Mouse (Mus musculus) urinary bladder, adult 18-20 months (tissue): ENCODE measurements around the gene Paf1.
"Not testable (repeated sequence)": the region's sequence is repeated elsewhere in the genome, so short reads cannot be mapped to it uniquely, and the experiment has no call there.

Experiments used
- DNase-seq, 2 experiments: peaks; one replicate each; pipeline ENCODE4 v3.0.0; 2022; ENCODE audit warnings: low spot score in 2 of 2, mixed read lengths in 2 of 2

The Paf1 gene

DNA sequence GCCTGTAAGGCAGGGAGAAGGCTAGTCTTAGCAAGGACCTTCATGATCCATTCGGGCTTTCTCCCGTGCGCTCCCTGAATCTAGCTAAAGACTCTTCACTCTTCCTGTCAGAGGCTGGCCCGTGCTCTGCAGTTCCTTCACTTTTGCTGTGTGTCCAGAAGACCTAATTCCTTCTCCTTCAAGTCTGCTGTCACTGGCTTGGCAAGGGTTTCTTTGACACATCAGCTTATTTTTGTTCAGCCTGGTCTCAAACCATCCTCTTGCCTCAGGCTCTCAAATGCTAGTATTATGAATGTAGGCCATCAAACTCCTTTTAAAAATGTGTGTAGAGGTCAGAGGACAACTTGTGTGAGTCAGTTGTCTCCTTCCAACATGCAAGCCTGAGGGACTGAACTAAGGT lies 9.1 kb upstream of the Paf1 start:
- DNase-seq = no peak

DNA sequence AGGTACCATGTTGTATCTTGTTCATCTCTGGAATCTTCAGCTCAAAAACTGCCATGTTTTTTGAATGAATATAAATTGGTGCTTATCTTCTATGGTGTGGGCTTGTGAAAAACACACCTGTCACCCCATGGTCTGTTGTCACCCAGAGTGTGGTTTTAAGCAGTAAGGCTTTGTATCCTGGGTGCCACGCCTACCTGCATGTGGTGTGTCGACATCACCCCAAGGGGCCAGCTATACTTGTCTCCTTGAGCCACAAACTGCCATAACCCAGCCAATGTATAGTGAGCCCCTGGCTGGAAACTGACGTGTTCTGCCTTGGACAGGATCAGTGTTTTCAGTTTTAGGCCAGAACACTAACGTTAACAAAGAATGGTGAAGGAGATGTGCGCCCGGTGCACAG lies 8.6 kb upstream of the Paf1 start:
- DNase-seq = no peak

DNA sequence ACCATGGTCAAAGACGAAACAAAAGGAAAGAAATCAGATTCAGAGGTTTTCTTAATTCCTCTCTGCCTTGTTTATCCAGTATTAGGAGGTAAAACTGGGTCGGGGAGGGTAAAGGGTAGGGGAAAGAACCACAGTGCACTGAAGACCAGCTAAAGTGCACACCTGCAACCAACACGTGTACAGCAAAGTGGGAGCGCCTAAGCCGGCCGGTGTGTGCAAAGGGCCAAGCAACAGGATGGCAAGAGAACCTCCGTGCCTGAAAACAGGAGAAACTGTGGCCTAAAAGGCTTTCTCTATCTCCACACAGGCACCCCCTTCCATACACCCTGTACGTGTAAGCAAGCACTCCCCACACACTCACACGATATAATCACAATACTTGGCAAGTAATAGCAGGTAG lies 7.6 kb upstream of the Paf1 start:
- DNase-seq = no peak

GRCm38 (mm10) chr7:28386007-28386406 lies 6.7 kb upstream of the Paf1 start:
- DNase-seq = no peak

GRCm38 (mm10) chr7:28386462-28386861 lies 6.3 kb upstream of the Paf1 start:
- peak; percentile 68 to 69 for DNase-seq

GRCm38 (mm10) chr7:28386877-28387276 lies 5.9 kb upstream of the Paf1 start:
- DNase-seq = not testable (repeated sequence)

- DNase-seq = not testable (repeated sequence)
Observed at GRCm38 (mm10) chr7:28387384-28387783, 5.4 kb upstream of the Paf1 start.

- no peak for DNase-seq
Observed at GRCm38 (mm10) chr7:28390331-28390730, 2.4 kb upstream of the Paf1 start.

GRCm38 (mm10) chr7:28393272-28393951 lies 661 bp downstream of the Paf1 start:
- DNase-seq = no peak

- DNase-seq = no peak
Observed at GRCm38 (mm10) chr7:28395425-28395824, 2.7 kb downstream of the Paf1 start.

- DNase-seq = no peak
Observed at GRCm38 (mm10) chr7:28398000-28398399, 5.2 kb downstream of the Paf1 start.

- DNase-seq = no peak
Observed at GRCm38 (mm10) chr7:28398696-28399340, 6.1 kb downstream of the Paf1 start.

DNA sequence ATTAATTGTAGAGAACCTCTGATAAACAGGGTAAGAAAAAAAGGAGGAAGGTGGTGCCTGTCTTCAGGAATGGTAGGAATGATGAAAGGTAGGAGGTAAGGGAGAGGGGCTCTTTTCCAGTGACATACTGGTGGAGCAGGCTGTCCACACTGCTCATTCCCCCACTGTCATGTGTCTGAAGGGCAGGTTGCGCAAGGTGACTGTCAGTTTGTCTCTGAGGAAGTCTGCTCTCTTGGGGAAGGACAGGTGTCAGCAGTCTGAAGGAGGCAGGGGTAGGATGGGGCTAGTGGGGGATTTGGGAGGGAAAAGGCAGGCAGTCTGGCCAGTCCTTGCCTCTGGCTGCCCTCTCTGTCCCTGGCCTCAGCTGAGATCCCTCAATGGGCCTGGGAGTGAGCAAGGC lies 8.3 kb downstream of the Paf1 start:
- DNase-seq = no peak

DNA sequence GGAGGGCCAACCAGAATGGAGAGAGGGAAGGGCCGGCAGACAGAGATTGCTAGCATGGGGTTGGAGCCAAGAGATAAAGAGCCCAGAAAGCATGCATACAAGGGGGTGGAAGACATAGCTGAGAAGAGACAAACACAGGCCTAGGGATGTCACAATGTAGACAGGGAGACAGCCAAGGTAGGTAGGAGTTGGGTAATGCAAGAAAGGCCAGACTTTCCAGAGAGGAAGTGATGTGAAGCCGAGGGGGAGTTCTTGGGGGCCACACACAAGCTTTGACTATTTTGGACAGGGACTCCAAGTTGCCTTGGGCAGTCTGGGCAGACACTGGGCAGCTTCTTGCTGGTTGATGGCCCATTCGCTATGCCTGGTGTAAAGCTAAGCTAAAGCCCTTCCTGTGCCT lies 9.2 kb downstream of the Paf1 start:
- DNase-seq = no peak

- DNase-seq = peak in 1 of 2 experiments; percentile 63
Observed at GRCm38 (mm10) chr7:28410841-28411475, 18.2 kb downstream of the Paf1 start.

GRCm38 (mm10) chr7:28412826-28413225 lies 20.1 kb downstream of the Paf1 start:
- DNase-seq = no peak

DNA sequence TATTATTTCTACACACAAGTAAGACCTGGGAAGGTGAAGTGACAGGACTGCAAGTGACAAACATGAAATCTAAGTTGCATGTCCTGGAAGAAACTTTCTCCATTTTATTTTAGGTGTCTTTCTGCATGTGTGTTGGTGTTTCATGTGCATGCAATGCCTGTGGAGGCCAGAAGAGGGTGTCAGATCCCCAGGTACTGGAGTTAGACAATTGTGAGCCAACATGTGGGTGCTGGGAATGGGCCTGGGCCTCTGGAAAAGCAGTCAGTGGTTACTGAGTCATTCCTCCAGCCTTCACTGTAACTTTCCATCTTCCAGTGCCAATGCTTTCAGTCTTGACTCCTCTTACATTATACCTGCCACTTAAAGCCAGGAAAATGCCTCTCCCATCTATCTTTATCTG lies 24.6 kb downstream of the Paf1 start:
- DNase-seq = no peak

DNA sequence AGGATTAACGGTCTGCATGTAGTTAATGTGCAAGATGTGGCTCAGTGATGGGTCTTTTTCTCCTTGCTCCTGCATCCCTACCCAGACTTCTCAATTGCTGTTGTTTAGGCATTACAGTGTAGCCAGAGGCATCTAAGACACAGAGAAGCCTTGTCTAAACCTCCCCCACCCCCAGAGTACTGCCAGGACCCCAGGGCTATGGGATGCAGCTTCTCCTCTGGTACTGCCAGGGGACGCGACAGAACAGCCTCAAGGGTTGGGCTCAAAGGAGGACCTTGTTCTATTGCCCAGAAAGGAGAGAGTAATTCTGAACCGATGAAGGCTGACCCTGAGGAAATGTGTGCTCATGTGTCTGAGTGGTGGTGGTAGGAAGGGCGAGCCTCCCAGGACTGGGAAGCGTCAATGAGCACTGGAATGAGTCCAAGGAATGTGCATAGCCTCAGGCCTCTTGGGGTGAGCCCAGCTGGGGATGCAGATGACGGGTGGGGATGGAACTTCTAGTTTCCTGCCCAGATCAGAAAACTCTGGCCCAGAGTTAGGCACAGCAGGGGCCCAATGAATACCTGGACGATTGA lies 25.4 kb downstream of the Paf1 start:
- peak in 1 of 2 experiments; percentile 52 for DNase-seq

DNA sequence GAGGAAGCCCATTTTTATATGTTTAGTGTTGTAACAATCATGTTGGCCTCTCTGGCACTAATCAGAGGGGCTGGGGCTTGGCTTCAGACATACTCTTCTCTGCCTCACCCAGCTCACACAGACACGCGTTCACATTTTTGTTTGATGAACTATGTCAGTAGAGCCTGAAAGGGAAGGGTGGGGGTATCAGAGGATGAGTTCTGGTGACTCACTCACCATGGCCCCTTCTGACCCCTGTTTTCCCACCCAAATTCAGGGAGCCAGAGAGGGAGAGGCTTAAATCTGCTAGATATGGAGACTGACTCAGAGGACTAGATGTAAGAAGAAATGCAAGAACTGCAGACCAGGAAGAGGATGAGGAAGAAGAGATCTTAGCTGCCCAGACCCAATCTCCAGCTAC lies 26.7 kb downstream of the Paf1 start:
- DNase-seq = no peak

- DNase-seq = no peak
Observed at GRCm38 (mm10) chr7:28423018-28423417, 30.3 kb downstream of the Paf1 start.

DNA sequence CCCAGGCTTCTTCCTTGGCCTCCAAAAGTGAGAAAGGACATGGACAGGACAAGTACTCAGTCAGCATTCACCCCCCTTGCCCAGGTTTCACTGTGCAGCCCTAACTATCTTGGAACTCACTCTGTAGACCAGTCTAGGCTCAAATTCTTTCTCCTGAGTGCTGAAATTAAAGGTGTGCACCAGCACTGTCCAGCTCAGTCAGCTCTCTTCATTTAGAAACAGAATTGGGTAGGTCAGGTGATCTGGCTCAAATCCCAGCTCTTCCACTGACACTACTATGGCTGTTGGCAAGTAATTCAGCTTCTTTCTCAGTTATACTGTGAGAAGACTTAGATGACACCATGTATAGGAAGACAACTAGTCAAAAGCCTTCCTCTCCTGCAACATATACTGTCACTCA lies 35.0 kb downstream of the Paf1 start:
- no peak for DNase-seq

DNA sequence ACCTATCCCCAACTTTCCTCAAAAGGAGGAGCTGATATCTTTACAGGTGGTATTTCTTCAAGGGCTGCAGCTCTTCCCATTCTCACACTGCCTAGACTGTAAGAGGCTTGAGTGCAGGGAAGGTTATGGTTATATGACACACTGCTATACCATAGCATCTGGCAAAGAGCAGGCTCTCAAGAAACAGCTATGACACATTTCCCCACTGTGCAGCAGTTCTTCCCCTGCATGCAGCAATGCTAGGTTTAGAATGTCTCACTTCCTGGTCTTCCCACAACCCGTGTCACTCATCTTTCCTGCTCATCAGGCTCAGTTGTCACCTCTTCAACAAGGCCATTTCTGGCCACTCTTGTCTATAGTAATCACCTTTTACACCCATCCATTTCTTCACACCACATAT lies 37.8 kb downstream of the Paf1 start:
- DNase-seq = no peak

GRCm38 (mm10) chr7:28432252-28432651 lies 39.5 kb downstream of the Paf1 start:
- DNase-seq = no peak
